Mouse (Mus musculus) 416B (cell line): ENCODE measurements around the gene Hoxc10.

ENCODE experiments used
- DNase-seq: peaks from one replicate; pipeline ENCODE4 v3.0.0; 2011; ENCODE audit warnings: low read depth

Gene Hoxc10

GRCm38 (mm10) chr15:102966776-102967311 lies at the start of gene Hoxc10:
Hoxc10 (plus strand) TSS chr15:102966796.
- no peak for DNase-seq

DNA sequence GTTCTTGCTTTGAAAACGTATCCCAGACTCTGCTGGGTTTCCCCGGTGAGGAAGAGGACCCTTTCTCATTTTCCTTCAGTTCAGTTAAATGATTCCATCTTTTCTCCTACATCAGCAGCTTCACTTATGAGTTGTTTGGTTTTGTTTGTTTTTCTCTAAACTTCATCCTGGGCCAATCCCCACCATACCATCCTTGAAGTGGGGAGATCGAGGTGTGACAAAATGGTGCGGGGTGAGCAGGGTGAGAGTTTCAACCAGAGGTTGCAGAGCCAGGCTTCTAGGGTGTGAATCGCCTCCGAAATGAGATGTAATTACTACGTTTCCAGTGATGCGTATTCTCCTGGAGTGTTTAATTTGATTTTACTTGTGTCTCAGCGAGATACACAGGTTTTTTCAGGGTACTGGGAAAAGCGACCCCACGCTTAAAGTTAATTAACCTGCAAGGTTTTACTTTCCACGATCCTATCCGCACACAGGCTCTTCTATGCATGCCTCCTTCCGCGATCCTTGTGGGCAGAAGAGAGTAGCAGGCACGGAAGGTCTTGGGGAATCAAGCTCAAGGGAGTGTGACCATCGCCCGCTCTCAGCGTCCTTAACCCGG lies 48.5 kb upstream of the Hoxc10 start:
- DNase-seq, result no peak

GRCm38 (mm10) chr15:102918611-102919265 lies 47.9 kb upstream of the Hoxc10 start:
- DNase-seq, result no peak

GRCm38 (mm10) chr15:102919336-102920180 lies 47.0 kb upstream of the Hoxc10 start:
- DNase-seq, result no peak

- DNase-seq, result no peak
Observed at GRCm38 (mm10) chr15:102920619-102921018, 46.0 kb upstream of the Hoxc10 start.

DNA sequence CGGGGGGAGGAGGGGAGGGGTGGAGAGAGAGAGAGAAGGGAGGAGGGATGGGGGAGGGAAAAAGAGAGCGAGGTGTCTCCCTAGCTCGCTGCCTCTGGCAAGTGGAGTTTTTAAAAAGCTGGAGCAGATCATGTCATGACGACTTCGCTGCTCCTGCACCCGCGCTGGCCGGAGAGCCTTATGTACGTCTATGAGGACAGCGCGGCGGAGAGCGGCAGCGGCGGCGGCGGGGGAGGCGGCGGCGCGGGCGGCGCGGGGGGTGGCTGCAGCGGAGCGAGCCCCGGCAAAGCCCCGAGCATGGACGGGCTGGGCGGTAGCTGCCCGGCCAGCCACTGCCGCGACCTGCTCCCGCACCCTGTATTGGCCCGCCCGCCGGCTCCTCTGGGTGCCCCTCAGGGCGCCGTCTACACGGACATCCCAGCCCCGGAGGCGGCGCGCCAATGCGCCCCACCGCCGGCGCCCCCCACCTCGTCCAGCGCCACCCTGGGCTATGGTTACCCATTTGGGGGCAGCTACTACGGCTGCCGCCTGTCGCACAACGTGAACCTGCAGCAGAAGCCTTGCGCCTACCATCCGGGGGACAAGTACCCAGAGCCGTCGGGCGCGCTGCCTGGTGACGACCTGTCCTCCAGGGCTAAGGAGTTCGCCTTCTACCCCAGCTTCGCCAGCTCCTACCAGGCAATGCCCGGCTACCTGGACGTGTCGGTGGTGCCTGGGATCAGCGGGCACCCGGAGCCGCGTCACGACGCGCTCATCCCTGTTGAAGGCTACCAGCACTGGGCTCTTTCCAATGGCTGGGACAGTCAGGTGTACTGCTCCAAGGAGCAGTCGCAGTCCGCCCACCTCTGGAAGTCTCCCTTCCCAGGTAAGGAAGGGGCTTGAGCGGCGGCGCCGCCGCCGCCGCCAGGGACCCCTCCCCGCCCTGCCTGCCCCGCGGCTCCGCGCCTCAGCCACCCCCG lies 45.3 kb upstream of the Hoxc10 start, which contains the start of gene Hoxc13:
Hoxc13 (plus strand) TSS at position 51 of the 959 bp plus-strand sequence.
- DNase-seq, result no peak

GRCm38 (mm10) chr15:102922012-102922362 lies 44.6 kb upstream of the Hoxc10 start:
- DNase-seq, result no peak

DNA sequence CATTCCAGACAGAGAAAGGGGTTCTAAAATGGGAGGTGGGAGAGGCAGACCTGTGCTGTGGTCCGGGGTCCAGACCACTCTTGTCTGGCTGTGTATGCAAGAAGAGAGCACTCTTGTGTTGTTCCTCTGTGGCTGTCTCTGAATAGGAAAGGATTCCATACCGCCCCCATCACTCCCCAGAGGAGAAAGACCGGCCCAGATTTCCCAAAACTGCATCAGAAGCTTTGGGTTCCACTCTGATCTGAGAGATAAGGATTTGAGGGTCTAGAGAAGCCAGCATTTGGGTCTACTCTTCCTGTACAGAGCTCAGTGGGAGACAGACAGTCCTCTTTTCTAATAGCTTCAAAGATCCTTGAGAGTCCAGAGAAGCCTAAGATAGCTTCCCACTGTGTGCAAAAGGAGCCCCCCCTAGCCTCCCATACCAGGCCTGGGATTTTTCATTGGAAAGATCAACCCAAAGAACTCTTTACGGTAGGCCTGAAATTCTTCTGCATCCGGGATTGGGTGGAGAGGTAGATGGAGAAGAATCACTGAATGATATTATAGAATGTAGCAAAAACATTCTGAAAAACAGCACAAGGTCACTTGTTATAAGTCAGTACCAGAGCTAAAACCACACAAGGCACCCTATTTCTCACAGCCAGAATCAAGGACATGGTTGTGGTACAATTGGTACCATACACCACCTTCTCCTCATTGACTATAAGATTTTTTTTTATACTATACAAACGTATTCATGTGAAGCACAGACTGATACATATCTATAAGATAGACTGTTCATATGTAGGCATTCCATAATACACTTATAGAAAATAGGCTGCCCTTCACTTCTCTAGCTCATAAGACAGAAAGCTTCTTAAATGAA lies 43.7 kb upstream of the Hoxc10 start:
- no peak for DNase-seq

DNA sequence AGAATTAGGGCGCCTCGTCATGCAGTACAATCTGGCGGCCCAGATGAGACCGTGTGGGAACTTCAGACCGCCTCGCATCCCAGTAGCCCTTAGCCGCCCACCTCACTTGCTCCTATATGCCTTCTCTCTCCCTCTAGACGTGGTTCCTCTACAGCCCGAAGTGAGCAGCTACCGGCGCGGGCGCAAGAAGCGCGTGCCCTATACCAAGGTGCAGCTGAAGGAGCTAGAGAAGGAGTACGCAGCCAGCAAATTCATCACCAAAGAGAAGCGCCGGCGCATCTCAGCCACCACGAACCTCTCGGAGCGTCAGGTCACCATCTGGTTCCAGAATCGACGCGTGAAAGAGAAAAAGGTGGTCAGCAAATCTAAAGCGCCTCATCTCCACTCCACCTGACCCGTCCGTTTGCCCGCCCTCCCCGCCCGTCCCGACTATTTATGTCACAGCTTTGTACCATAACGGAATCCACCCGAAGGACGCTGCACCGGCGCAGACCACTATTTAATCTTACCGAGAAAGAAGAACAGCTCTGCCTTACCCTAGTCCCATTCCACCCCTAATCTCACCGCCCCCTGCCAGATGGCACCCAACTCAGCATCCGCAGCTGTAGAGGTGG lies 39.5 kb upstream of the Hoxc10 start:
- no peak for DNase-seq

DNA sequence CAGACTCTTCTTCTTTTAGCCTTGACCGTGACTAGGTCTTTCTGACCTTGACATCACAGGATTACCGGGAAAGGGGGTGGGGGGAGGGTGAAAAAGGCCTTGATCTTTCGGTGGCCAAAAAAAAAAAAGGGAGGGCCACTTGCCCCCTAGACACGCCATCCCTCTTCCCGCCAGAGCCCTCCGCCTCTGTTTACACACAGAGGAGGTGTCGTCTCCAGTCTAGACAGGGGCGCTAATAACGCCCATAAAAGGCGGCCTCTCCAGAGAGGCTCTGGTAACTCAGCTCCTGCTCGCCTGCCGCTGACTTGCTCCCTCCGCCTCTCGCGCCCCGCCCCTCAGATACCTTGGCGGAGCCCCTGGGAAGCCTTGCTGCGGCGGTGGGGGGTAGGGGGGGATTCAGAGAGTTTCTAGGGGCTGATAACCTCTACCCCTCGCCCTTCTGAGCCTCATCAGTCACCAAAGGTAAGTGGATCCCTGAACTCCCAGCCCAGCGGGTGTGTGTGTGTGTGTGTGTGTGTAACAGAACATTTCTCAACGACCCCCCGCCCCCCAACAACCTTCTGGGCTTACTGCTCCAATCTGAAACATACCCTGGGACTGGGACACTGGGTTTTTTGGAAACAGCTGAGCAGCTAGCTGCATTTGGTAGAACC lies 34.8 kb upstream of the Hoxc10 start:
- DNase-seq, result no peak

- no peak for DNase-seq
Observed at GRCm38 (mm10) chr15:102934438-102934837, 32.2 kb upstream of the Hoxc10 start.

GRCm38 (mm10) chr15:102934897-102935296 lies 31.7 kb upstream of the Hoxc10 start:
- no peak for DNase-seq

DNA sequence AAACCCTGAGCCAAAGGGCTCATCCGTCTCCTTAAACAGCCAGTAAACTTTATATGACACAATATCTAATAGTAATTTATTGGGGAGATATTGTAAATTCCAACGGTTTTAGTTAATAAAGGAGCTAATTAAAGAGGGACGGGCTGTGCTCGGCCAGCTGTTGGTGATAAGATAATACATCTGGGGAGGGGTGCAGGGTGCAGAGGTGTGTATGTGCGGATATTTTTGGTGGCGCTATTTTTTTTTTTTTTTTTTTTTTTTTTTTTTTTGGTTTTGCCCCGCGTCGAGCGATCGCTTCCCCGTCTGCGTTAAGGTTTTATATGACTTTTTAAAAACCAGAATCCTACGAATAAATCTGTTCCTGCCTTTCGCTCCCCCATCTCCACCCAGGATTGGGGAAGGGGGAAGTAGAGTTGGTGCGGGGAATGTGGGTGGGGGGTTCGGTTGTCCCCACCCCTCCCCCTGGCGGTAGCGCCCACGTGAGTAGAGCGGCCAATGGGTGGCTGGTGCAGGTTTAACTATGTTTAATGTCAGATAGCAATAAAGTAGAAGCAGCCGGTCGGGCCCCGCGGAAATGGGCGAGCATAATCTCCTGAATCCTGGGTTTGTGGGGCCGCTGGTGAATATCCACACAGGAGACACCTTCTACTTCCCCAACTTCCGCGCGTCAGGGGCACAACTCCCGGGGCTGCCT lies 30.2 kb upstream of the Hoxc10 start, which contains the start of gene Hoxc12:
Hoxc12 (plus strand) TSS at position 479 of the 694 bp plus-strand sequence.
- no peak for DNase-seq

DNA sequence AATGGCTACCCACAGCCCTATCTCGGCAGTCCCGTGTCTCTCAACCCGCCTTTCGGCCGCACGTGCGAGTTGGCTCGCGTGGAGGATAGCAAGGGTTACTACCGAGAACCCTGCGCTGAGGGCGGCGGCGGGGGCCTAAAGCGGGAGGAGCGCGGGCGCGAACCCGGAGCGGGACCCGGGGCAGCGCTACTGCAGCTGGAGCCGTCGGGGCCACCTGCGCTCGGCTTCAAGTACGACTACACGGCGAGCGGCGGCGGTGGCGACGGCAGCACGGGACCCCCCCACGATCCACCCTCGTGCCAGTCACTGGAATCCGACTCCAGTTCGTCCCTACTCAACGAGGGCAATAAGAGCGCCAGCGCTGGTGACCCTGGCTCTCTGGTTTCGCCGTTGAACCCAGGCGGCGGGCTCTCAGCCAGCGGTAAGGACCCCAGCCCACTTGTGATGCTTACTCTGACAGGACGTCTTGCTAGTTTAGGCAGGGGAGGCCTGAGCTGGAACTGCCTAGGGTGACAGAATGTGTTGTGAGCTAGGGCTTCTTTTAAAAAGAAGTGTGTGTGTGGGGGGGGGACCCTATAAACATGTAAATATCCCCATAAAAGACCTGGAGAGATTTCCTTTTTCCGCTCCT lies 29.4 kb upstream of the Hoxc10 start:
- no peak for DNase-seq

DNA sequence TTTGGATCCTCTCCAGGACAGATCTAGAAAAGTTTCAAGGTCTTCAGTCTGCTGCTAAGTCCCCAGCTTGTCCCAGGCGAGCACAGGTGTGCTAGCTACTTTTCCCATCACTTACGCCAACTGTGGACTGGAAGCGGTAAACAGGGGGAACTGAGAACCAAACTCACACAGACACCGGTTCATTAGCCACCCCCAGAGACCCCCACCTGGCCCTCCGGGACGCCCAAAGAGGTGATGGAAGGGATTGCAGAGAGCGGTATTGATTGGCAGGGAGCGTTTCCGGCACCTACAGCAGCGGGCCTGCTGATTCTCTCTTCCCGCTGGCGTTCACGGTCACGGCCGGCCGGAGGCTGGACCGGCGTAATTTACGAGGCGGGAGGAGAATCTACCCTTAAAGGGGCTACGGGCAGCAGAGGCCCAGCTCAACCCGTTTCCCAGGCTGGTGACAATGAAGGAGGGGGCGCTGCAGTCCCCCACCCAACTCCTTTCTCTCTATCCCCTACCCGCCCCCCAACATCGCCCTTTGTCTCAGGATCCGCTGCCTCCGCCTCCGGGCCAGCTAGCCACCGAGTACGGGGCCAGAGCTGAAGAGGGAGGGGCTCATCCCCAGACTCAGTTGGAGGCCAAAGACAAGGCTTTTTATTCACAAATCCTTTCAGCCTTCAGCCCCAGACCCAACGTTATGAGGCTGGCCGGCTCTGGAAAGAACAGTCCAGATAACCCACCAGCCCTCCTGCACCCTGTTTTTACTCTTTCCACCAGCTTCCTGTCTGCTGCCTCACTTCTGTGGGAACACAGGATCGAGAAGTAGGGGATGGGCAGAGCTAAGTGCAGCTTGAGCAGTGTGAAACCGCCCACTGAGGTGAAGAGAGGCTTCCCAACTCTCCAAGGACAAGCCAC lies 27.1 kb upstream of the Hoxc10 start:
- DNase-seq, result no peak

- no peak for DNase-seq
Observed at GRCm38 (mm10) chr15:102942739-102943467, 23.7 kb upstream of the Hoxc10 start.

DNA sequence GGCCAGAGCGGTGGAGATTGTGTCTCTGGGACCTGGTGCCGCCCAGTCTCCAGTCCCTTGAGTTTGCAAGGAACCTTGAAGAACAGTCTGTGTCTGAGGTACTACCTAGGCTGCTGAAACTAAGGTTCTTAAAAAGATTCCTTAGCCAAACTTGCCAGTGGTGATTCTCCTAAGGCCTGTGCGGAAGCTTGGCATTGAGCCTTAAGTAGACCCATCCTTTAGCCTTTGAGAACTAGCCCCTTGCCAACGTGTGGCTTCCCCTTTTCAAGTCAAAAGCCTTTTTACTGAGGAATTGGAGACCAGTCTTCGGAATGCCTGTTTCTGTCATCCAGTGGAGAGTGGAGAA lies 23.2 kb upstream of the Hoxc10 start:
- DNase-seq, result no peak
